Mouse (Mus musculus): Measurements from ENCODE around the gene Znrd1.

GRCm38 (mm10) chr17:36931806-36932205 is 26.6 kb downstream of the Znrd1 start:
- TF ChIP-seq TCF12 (IDR thresholded peaks at IDR 0.05; ENCODE audit: insufficient read depth, poor library complexity, severe bottlenecking), result no peak
- no peak for TF ChIP-seq POLR2A (IDR thresholded peaks at IDR 0.05; ENCODE audit: insufficient read length, low read depth)
- no peak for TF ChIP-seq CEBPB (IDR thresholded peaks at IDR 0.05; ENCODE audit: insufficient read depth, poor library complexity, severe bottlenecking)
